Comparison of ENCODE assay signal across 16 mouse cellular contexts in genomic region chr13:84056451-84056850, GRCm38 (mm10).
DNase-seq lines count a peak whose midpoint lies in the region; ATAC-seq lines count a peak whose summit lies in the region.
"Had no signal": no experiment of that assay in that cellular context is flagged by ENCODE, and none has a peak within 500 bp of the region (broad histone marks: within the 10 kb centered on the region; RNA-seq: fewer than 3 reads in every experiment).

No protein-coding gene starts in this region.

- no peaks in the 10 kb centered on the region for H3K27me3 ChIP-seq in forebrain, embryonic 12.5 days
- no peaks in the 10 kb centered on the region for H3K27me3 ChIP-seq in hindbrain, embryonic 13.5 days
- H3K27me3 ChIP-seq in midbrain, embryonic 14.5 days (ENCODE audit: control insufficient read depth, insufficient read depth, low read length), result no peaks in the 10 kb centered on the region
- peaks cover 5% of the 10 kb centered on the region; the same call in 1 of the 2 replicates for H3K27me3 ChIP-seq in liver, embryonic 11.5 days (replicated peaks; ENCODE audit: control insufficient read depth, insufficient read depth, low read length)
- H3K27me3 ChIP-seq: intestine, embryonic 15.5 days had no signal

- H3K9me3 ChIP-seq in forebrain, embryonic 12.5 days, result no peaks in the 10 kb centered on the region
- no peaks in the 10 kb centered on the region for H3K9me3 ChIP-seq in hindbrain, embryonic 13.5 days
- no peaks in the 10 kb centered on the region for H3K9me3 ChIP-seq in midbrain, embryonic 14.5 days (ENCODE audit: control insufficient read depth, low read length)
- H3K9me3 ChIP-seq in liver, embryonic 11.5 days (ENCODE audit: control insufficient read depth, low read length), result no peaks in the 10 kb centered on the region
- H3K9me3 ChIP-seq: intestine, embryonic 15.5 days had no signal

- peaks cover 47% of the 10 kb centered on the region for H3K4me1 ChIP-seq in forebrain, embryonic 12.5 days
- peaks cover 37% of the 10 kb centered on the region for H3K4me1 ChIP-seq in hindbrain, embryonic 13.5 days (replicated peaks)
- peaks cover 39% of the 10 kb centered on the region for H3K4me1 ChIP-seq in midbrain, embryonic 14.5 days (ENCODE audit: control insufficient read depth, insufficient read depth, low read length)
- H3K4me1 ChIP-seq in liver, embryonic 11.5 days (replicated peaks; ENCODE audit: control insufficient read depth, insufficient read depth, low read length), result no peaks in the 10 kb centered on the region
- H3K4me1 ChIP-seq: intestine, embryonic 15.5 days had no signal

- WGBS in forebrain, embryonic 12.5 days, result 29% methylated on average over 2 of the region's 3 CpGs
- WGBS in hindbrain, embryonic 13.5 days, result 6% methylated on average over 3 of the region's 3 CpGs
- WGBS in midbrain, embryonic 14.5 days, result 28% methylated on average over 3 of the region's 3 CpGs
- WGBS in liver, embryonic 11.5 days, result 68% methylated on average over 2 of the region's 3 CpGs

- no peak overlapping the region for H3K9ac ChIP-seq in forebrain, embryonic 12.5 days
- no peak overlapping the region for H3K9ac ChIP-seq in hindbrain, embryonic 13.5 days
- H3K9ac ChIP-seq in midbrain, embryonic 14.5 days (replicated peaks; ENCODE audit: low read length), result no peak overlapping the region; the same call in 1 of the 2 replicates
- no peak overlapping the region for H3K9ac ChIP-seq in liver, embryonic 11.5 days (ENCODE audit: low read depth, low read length)
- H3K9ac ChIP-seq: intestine, embryonic 15.5 days had no signal

- ATAC-seq in forebrain, embryonic 12.5 days (ENCODE audit: low FRiP score), result no peak
- no peak for ATAC-seq in hindbrain, embryonic 13.5 days (ENCODE audit: low FRiP score)
- no peak for ATAC-seq in midbrain, embryonic 14.5 days (ENCODE audit: low FRiP score, low TSS enrichment)
- ATAC-seq in liver, embryonic 11.5 days (replicated peaks; ENCODE audit: low FRiP score), result no peak
- ATAC-seq: intestine, embryonic 15.5 days had no signal

- no peaks in the 10 kb centered on the region for H3K36me3 ChIP-seq in forebrain, embryonic 12.5 days (replicated peaks)
- H3K36me3 ChIP-seq in hindbrain, embryonic 13.5 days, result no peaks in the 10 kb centered on the region
- H3K36me3 ChIP-seq in midbrain, embryonic 14.5 days (ENCODE audit: control insufficient read depth, insufficient read depth, low read length), result no peaks in the 10 kb centered on the region
- no peaks in the 10 kb centered on the region for H3K36me3 ChIP-seq in liver, embryonic 11.5 days (ENCODE audit: control insufficient read depth, insufficient read depth, low read length)
- H3K36me3 ChIP-seq: intestine, embryonic 15.5 days had no signal

- intact Hi-C loops in left cerebral cortex, postnatal 25 days (cut with DNase I), result loop anchor here (5.0 kb wide), 2 partner anchors 69 to 319 kb away; no protein-coding TSS in a partner anchor

- DNase-seq in Muller cell, postnatal 12 days (ENCODE audit: inconsistent ontology term), result peak; percentile 77
- DNase-seq in midbrain, embryonic 14.5 days, result peak; percentile 48
- no peak for DNase-seq in kidney, adult 11 months
- DNase-seq in liver, embryonic 11.5 days (ENCODE audit: low spot score), result no peak
- no peak for DNase-seq in left cerebral cortex, adult 18-20 months (ENCODE audit: low spot score in 2 of 2)
- no peak for DNase-seq in left cerebral cortex, postnatal 25 days (ENCODE audit: low spot score in 2 of 2)
- DNase-seq: cerebellum, adult 11 months; gastrocnemius, postnatal 14 days; heart, postnatal 10 days; kidney, postnatal 36 days; lung, adult 18-20 months; lung, postnatal 4 days; thymus, adult 2 months had no signal

- H3K4me3 ChIP-seq in forebrain, embryonic 12.5 days (replicated peaks), result no peak overlapping the region
- H3K4me3 ChIP-seq in hindbrain, embryonic 13.5 days, result no peak overlapping the region
- no peak overlapping the region for H3K4me3 ChIP-seq in midbrain, embryonic 14.5 days (replicated peaks; ENCODE audit: low read depth, low read length)
- H3K4me3 ChIP-seq in liver, embryonic 11.5 days (ENCODE audit: low read depth, low read length), result no peak overlapping the region
- H3K4me3 ChIP-seq: intestine, embryonic 15.5 days had no signal

- peak overlapping the region; percentile 24; the same call in 1 of the 2 replicates for H3K4me2 ChIP-seq in forebrain, embryonic 12.5 days
- H3K4me2 ChIP-seq in hindbrain, embryonic 13.5 days, result peak overlapping the region; percentile 35
- H3K4me2 ChIP-seq in midbrain, embryonic 14.5 days (ENCODE audit: low read length), result peak overlapping the region; percentile 36
- H3K4me2 ChIP-seq in liver, embryonic 11.5 days, result no peak overlapping the region
- H3K4me2 ChIP-seq: intestine, embryonic 15.5 days had no signal

- H3K27ac ChIP-seq in forebrain, embryonic 12.5 days, result peak overlapping the region; percentile 91
- H3K27ac ChIP-seq in hindbrain, embryonic 13.5 days, result peak overlapping the region; percentile 91
- peak overlapping the region; percentile 90 for H3K27ac ChIP-seq in midbrain, embryonic 14.5 days (replicated peaks; ENCODE audit: low read depth, low read length)
- H3K27ac ChIP-seq in liver, embryonic 11.5 days (ENCODE audit: low read depth, low read length), result no peak overlapping the region
- H3K27ac ChIP-seq: intestine, embryonic 15.5 days had no signal

Comparison
In these comparisons a context has a peak if more than half of its experiments do, and no peak if none do; other contexts are left out.
1. DNase-seq: peak in Muller cell, postnatal 12 days (single experiment) and midbrain, embryonic 14.5 days (single experiment); none in kidney, adult 11 months (single experiment), liver, embryonic 11.5 days (single experiment), left cerebral cortex, adult 18-20 months (0 of 2) and left cerebral cortex, postnatal 25 days (0 of 2).